Mouse (Mus musculus) retina, embryonic 14.5 days (tissue): ENCODE data around the gene Nek9.
"Not testable (repeated sequence)": the region's sequence is repeated elsewhere in the genome, so short reads cannot be mapped to it uniquely, and the experiment has no call there.

ENCODE experiments used
- DNase-seq: peaks from one replicate; pipeline ENCODE4 v3.0.0-alpha.2; 2015; ENCODE audit warnings: low spot score

The Nek9 gene

GRCm38 (mm10) chr12:85289157-85290000 is 49.8 kb downstream of the Nek9 start:
- DNase-seq, result no peak

GRCm38 (mm10) chr12:85288486-85289156 is 50.5 kb downstream of the Nek9 start, which contains the start of gene Zc2hc1c:
Zc2hc1c (plus strand) TSS chr12:85288591.
- peak; percentile 95 for DNase-seq

- peak; percentile 28 for DNase-seq
These were observed 51.2 kb downstream of the Nek9 start, which contains the start of gene Acyp1 for GRCm38 (mm10) chr12:85287809-85288485. Acyp1 (minus strand) TSS chr12:85288438.

- DNase-seq, result peak; percentile 50
These were observed 52.2 kb downstream of the Nek9 start for GRCm38 (mm10) chr12:85286941-85287340.

- no peak for DNase-seq
These were observed 54.2 kb downstream of the Nek9 start for GRCm38 (mm10) chr12:85284996-85285395.

GRCm38 (mm10) chr12:85284331-85284730 is 54.8 kb downstream of the Nek9 start:
- no peak for DNase-seq

GRCm38 (mm10) chr12:85281756-85282155 is 57.4 kb downstream of the Nek9 start:
- DNase-seq, result not testable (repeated sequence)

- no peak for DNase-seq
These were observed 58.1 kb downstream of the Nek9 start for GRCm38 (mm10) chr12:85280845-85281651.

- peak; percentile 99 for DNase-seq
These were observed 58.9 kb downstream of the Nek9 start for GRCm38 (mm10) chr12:85280105-85280844.

GRCm38 (mm10) chr12:85279396-85280080 is 59.6 kb downstream of the Nek9 start:
- DNase-seq, result no peak

GRCm38 (mm10) chr12:85278919-85279318 is 60.2 kb downstream of the Nek9 start:
- no peak for DNase-seq

- DNase-seq, result peak; percentile 66
These were observed 62.9 kb downstream of the Nek9 start for GRCm38 (mm10) chr12:85276273-85276672.

- DNase-seq, result no peak
These were observed 65.7 kb downstream of the Nek9 start for GRCm38 (mm10) chr12:85273508-85273907.

GRCm38 (mm10) chr12:85271843-85272206 is 67.3 kb downstream of the Nek9 start:
- no peak for DNase-seq

GRCm38 (mm10) chr12:85271132-85271842 is 67.9 kb downstream of the Nek9 start:
- no peak for DNase-seq

- peak; percentile 85 for DNase-seq
These were observed 68.8 kb downstream of the Nek9 start, which contains the start of gene Mlh3 for GRCm38 (mm10) chr12:85270319-85270718. Mlh3 (minus strand) TSS chr12:85270599.

- DNase-seq, result no peak
These were observed 69.3 kb downstream of the Nek9 start for GRCm38 (mm10) chr12:85269821-85270220.

- no peak for DNase-seq
These were observed 72.9 kb downstream of the Nek9 start for GRCm38 (mm10) chr12:85266248-85266647.

- no peak for DNase-seq
These were observed 74.2 kb downstream of the Nek9 start for GRCm38 (mm10) chr12:85264940-85265339.

GRCm38 (mm10) chr12:85264531-85264930 is 74.6 kb downstream of the Nek9 start:
- DNase-seq, result no peak
